Mouse (Mus musculus) A20 (cell line): ENCODE measurements around the gene Adamtsl5.

Source experiments
- DNase-seq: peaks from one replicate; pipeline ENCODE4 v3.0.0-alpha.2; 2011; ENCODE audit warnings: low read depth, low spot score

The Adamtsl5 gene

GRCm38 (mm10) chr10:80321014-80321669 is 27.1 kb downstream of the Adamtsl5 start:
- peak; percentile 60 for DNase-seq

- DNase-seq: peak; percentile 96
These were observed 27.9 kb downstream of the Adamtsl5 start, which contains the start of gene 2310011J03Rik for GRCm38 (mm10) chr10:80320340-80320760. Gene 2310011J03Rik (minus strand): TSS chr10:80320537.

GRCm38 (mm10) chr10:80317011-80317410 is 31.2 kb downstream of the Adamtsl5 start:
- no peak for DNase-seq

- DNase-seq: no peak
These were observed 31.8 kb downstream of the Adamtsl5 start for GRCm38 (mm10) chr10:80316359-80316781.

GRCm38 (mm10) chr10:80315315-80315714 is 32.9 kb downstream of the Adamtsl5 start:
- DNase-seq: no peak

- no peak for DNase-seq
These were observed 33.7 kb downstream of the Adamtsl5 start for GRCm38 (mm10) chr10:80314494-80315001.

GRCm38 (mm10) chr10:80313627-80314201 is 34.5 kb downstream of the Adamtsl5 start:
- no peak for DNase-seq

GRCm38 (mm10) chr10:80312586-80313504 is 35.4 kb downstream of the Adamtsl5 start:
- DNase-seq: no peak

- no peak for DNase-seq
These were observed 36.7 kb downstream of the Adamtsl5 start for GRCm38 (mm10) chr10:80311560-80311959.

GRCm38 (mm10) chr10:80304862-80305261 is 43.4 kb downstream of the Adamtsl5 start:
- peak; percentile 90 for DNase-seq

GRCm38 (mm10) chr10:80304458-80304857 is 43.8 kb downstream of the Adamtsl5 start:
- no peak for DNase-seq

- DNase-seq: no peak
These were observed 45.7 kb downstream of the Adamtsl5 start for GRCm38 (mm10) chr10:80302471-80302881.

GRCm38 (mm10) chr10:80302082-80302355 is 46.2 kb downstream of the Adamtsl5 start:
- DNase-seq: no peak

- no peak for DNase-seq
These were observed 46.7 kb downstream of the Adamtsl5 start for GRCm38 (mm10) chr10:80301256-80302081.

GRCm38 (mm10) chr10:80300672-80301181 is 47.5 kb downstream of the Adamtsl5 start:
- no peak for DNase-seq

GRCm38 (mm10) chr10:80299824-80300223 is 48.4 kb downstream of the Adamtsl5 start:
- no peak for DNase-seq

- no peak for DNase-seq
These were observed 48.9 kb downstream of the Adamtsl5 start for GRCm38 (mm10) chr10:80299301-80299700.

- DNase-seq: no peak
These were observed 49.5 kb downstream of the Adamtsl5 start for GRCm38 (mm10) chr10:80298571-80299281.

- DNase-seq: no peak
These were observed 50.6 kb downstream of the Adamtsl5 start for GRCm38 (mm10) chr10:80297526-80298133.

- no peak for DNase-seq
These were observed 51.4 kb downstream of the Adamtsl5 start for GRCm38 (mm10) chr10:80296824-80297223.
